Mouse (Mus musculus) kidney, adult 2 months (tissue): ENCODE measurements around the gene Irf2bpl.

Source experiments
- CTCF ChIP-seq: fragments of 200-500 bp; conservative IDR thresholded peaks from 2 replicates; pipeline ENCODE4 v1.5.1; 2011; ENCODE audit warnings: low read depth, mild to moderate bottlenecking, control low read depth, low read length, moderate library complexity, mixed read lengths; ENCODE audit not compliant: insufficient read depth, insufficient read length
- POLR2A ChIP-seq: fragments of 200-500 bp; IDR thresholded peaks from one replicate; pipeline ENCODE4 v1.6.1; 2011; ENCODE audit warnings: low read depth, low read length, control low read depth

DNA sequence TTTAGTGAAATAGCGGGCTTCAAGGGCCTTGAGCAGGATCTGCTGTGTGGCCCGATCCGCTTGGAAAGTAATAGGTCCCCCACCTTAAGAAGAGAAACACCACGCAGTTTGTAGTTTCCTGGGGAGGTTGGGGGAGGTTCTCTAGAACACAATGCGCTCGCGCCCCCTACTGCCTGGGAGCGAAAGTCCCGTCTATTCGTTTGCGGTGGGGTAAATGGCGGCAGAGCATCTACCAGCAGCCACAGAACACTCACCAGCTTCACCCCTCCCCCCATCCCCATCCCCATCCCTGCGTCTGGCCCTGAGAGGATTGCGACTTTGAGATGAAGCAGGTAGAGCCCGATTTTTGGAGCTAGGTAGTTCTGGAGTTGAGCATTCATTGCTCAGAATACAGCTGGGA is 21.8 kb upstream of the Irf2bpl start:
- no peak for TF ChIP-seq POLR2A
- peak; percentile 92 for TF ChIP-seq CTCF
